Mouse (Mus musculus) MEL (cell line): Measurements from ENCODE around the gene 5730596B20Rik. TPM values are rescaled to one million over a fixed set of nuclear protein-coding genes. Genes with fewer than 3 reads are reported as not detected.

Experiments
- DNase-seq: peaks from one replicate; pipeline ENCODE4 v3.0.0; 2011; ENCODE audit warnings: low read depth, low spot score
- H3K27ac ChIP-seq: 2 replicates; pipeline ENCODE4 v1.5.1; 2012; ENCODE audit warnings: low read depth, mild to moderate bottlenecking, control low read depth, low read length, moderate library complexity; ENCODE audit not compliant: control insufficient read depth
- H3K27me3 ChIP-seq, 2 experiments: fragments of 150-350 bp in 1 of 2; sonication (generic) in 1 of 2; 2 replicates each; pipeline ENCODE4 v1.6.1; 2012; ENCODE audit warnings: low read length in 2 of 2, mild to moderate bottlenecking in 2 of 2, improper control_type of control experiment in 1 of 2, moderate library complexity in 1 of 2; ENCODE audit not compliant: insufficient read depth in 2 of 2, control insufficient read depth in 1 of 2
- H3K36me3 ChIP-seq, 2 experiments: 2 replicates each; pipeline ENCODE4 v1.6.1; 2012 to 2014; ENCODE audit warnings: low read length in 2 of 2, improper control_type of control experiment in 1 of 2, inconsistent platforms in 1 of 2, mild to moderate bottlenecking in 1 of 2; ENCODE audit not compliant: insufficient read depth in 2 of 2, control insufficient read depth in 1 of 2
- H3K4me1 ChIP-seq, 2 experiments: fragments of 150-350 bp in 1 of 2; sonication (generic) in 1 of 2; 2 replicates each; pipeline ENCODE4 v1.6.1; 2012; ENCODE audit warnings: low read length in 2 of 2, improper control_type of control experiment in 1 of 2, mild to moderate bottlenecking in 1 of 2; ENCODE audit not compliant: insufficient read depth in 2 of 2, control insufficient read depth in 1 of 2
- H3K4me3 ChIP-seq, 2 experiments: fragments of 150-350 bp in 1 of 2; sonication (generic) in 1 of 2; 2 replicates each; pipeline ENCODE4 v1.5.1; 2012; ENCODE audit warnings: low read depth in 2 of 2, low read length in 2 of 2, mild to moderate bottlenecking in 2 of 2, moderate library complexity in 2 of 2, control low read depth in 1 of 2, improper control_type of control experiment in 1 of 2; ENCODE audit not compliant: control insufficient read depth in 1 of 2, insufficient read depth in 1 of 2
- H3K79me2 ChIP-seq: 2 replicates; pipeline ENCODE4 v1.6.1; 2012; ENCODE audit warnings: mild to moderate bottlenecking, low read length, moderate library complexity; ENCODE audit not compliant: control insufficient read depth, poor library complexity, insufficient read depth
- H3K9ac ChIP-seq: 2 replicates; pipeline ENCODE4 v1.6.1; 2012; ENCODE audit warnings: low read depth, mild to moderate bottlenecking, control low read depth, low read length, moderate library complexity; ENCODE audit not compliant: control insufficient read depth, poor library complexity, severe bottlenecking
- H3K9me3 ChIP-seq: fragments of 150-350 bp; sonication (generic); replicated peaks from 2 replicates; pipeline ENCODE4 v1.6.1; 2012; ENCODE audit warnings: mild to moderate bottlenecking, low read length, improper control_type of control experiment, moderate library complexity; ENCODE audit not compliant: insufficient read depth
- CHD1 ChIP-seq: IDR thresholded peaks from 2 replicates; pipeline ENCODE4 v1.6.1; 2012; ENCODE audit warnings: low read depth, mild to moderate bottlenecking, inconsistent platforms, low read length, improper control_type of control experiment
- E2F4 ChIP-seq: IDR thresholded peaks from 2 replicates; pipeline ENCODE4 v1.6.1; 2011; ENCODE audit warnings: low read depth, low read length, improper control_type of control experiment, borderline replicate concordance
- ELF1 ChIP-seq: IDR thresholded peaks from 2 replicates; pipeline ENCODE4 v1.6.1; 2014; ENCODE audit warnings: low read depth, mild to moderate bottlenecking, inconsistent platforms, low read length, improper control_type of control experiment, moderate library complexity
- EP300 ChIP-seq, 2 experiments: IDR thresholded peaks; 2 replicates each; pipeline ENCODE4 v1.6.1; 2011; ENCODE audit warnings: improper control_type of control experiment in 2 of 2, low read length in 2 of 2, low read depth in 1 of 2, mild to moderate bottlenecking in 1 of 2
- ETS1 ChIP-seq: IDR thresholded peaks from 2 replicates; pipeline ENCODE4 v1.6.1; 2012; ENCODE audit warnings: low read depth, mild to moderate bottlenecking, inconsistent platforms, low read length, improper control_type of control experiment, moderate library complexity
- JUND ChIP-seq: IDR thresholded peaks from 2 replicates; pipeline ENCODE4 v1.6.1; 2011; ENCODE audit warnings: low read depth, mild to moderate bottlenecking, improper control_type of control experiment, low read length
- MAFK ChIP-seq: IDR thresholded peaks from 2 replicates; pipeline ENCODE4 v1.6.1; 2011; ENCODE audit warnings: low read depth, mild to moderate bottlenecking, low read length, improper control_type of control experiment, borderline replicate concordance
- MYB ChIP-seq: IDR thresholded peaks from 2 replicates; pipeline ENCODE4 v1.6.1; 2011; ENCODE audit warnings: mild to moderate bottlenecking, low read depth, low read length, improper control_type of control experiment
- POLR2A ChIP-seq, 2 experiments: IDR thresholded peaks; 2 replicates each; pipeline ENCODE4 v1.6.1; 2011 to 2012; ENCODE audit warnings: low read length in 2 of 2, mild to moderate bottlenecking in 2 of 2, control low read depth in 1 of 2, improper control_type of control experiment in 1 of 2, low read depth in 1 of 2, moderate library complexity in 1 of 2; ENCODE audit not compliant: control insufficient read depth in 1 of 2, insufficient read depth in 1 of 2, poor library complexity in 1 of 2
- RCOR1 ChIP-seq: IDR thresholded peaks from 2 replicates; pipeline ENCODE4 v1.6.1; 2012; ENCODE audit warnings: low read depth, mild to moderate bottlenecking, inconsistent platforms, low read length, improper control_type of control experiment
- TBP ChIP-seq: IDR thresholded peaks from 2 replicates; pipeline ENCODE4 v1.8.0; 2011; ENCODE audit warnings: low read depth, low read length, improper control_type of control experiment
- USF2 ChIP-seq, 2 experiments: IDR thresholded peaks; 2 replicates each; pipeline ENCODE4 v1.6.1; 2011 to 2012; ENCODE audit warnings: improper control_type of control experiment in 2 of 2, low read length in 2 of 2, borderline replicate concordance in 1 of 2, inconsistent platforms in 1 of 2, low read depth in 1 of 2, mild to moderate bottlenecking in 1 of 2; ENCODE audit not compliant: insufficient read depth in 1 of 2
- ZMIZ1 ChIP-seq: IDR thresholded peaks from 2 replicates; pipeline ENCODE4 v1.6.1; 2012; ENCODE audit warnings: low read depth, mild to moderate bottlenecking, inconsistent platforms, low read length, improper control_type of control experiment, moderate library complexity
- polyA plus RNA-seq, 2 experiments: library from polyadenylated mRNA; stranded (reverse) in 1 of 2; unstranded in 1 of 2; fragments of >175 nt in 1 of 2; fragments of >200 nt in 1 of 2; gene quantifications; 2 replicates each; pipeline versions ENCODE4 v1.2.1 to v1.2.4; 2012; ENCODE audit warnings: low replicate concordance in 2 of 2, low read depth in 1 of 2; ENCODE audit not compliant: insufficient read length in 2 of 2, insufficient read depth in 1 of 2, missing spikeins in 1 of 2
- total RNA-seq: library from RNA; depleted of rRNA; stranded (reverse); fragments of 300-350 nt; gene quantifications from 2 replicates; pipeline ENCODE4 v1.2.3, GENCODE M21; 2012

5730596B20Rik gene
- total and polyA plus RNA-seq, 3 experiments: not detected

DNA sequence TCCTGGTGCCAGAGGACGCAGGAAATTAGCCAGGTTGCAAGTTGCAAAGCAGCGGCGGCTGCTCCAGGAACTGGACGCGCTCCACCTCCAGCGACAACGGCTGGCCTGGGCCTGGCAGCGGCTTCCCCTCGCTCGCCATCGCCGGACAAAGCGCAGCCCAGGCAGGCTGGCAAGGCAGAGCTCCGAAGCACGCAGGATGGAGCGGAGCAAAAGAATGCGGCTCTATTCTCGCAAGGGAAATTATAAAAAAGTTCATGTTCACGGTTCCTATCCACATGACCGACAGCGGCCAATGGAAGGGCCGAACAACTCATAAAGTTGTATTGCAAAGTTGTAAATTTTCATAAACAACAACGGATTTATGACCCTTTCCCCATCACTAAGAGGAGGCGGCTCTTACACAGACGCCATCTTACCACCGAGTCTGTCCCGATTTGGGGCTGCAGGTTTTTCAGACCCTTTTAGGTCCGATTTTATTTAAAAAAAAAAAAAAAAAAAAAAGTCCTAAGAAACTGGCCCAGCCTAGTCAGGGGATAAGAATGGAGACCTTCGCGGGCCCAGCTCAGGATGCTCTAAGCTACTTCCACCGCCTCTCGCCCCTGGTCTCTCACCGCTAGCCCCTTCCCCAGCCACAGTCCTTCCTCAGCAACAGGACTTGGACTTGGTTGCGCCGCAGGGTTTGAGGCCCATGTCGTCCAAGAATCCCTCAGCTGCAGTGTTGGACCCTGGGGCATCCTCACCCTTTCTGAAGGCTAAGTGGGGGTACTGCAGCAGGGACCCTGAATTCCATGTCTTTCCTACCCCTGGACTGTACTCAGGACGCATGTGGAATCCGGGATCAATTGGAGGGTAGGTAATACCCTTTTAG, 36.1 kb downstream of the 5730596B20Rik start, which contains the start of the genes Hoxa3 and Gm28308:
TSS of gene Hoxa3 (minus strand) at position 218 of the 868 bp plus-strand sequence.
TSS of gene Gm28308 (minus strand) at position 221 of the 868 bp plus-strand sequence.
- DNase-seq: no peak
- Histone ChIP-seq H3K9ac (no peak within 1 kb of the TSS), H3K27ac (no peak within 1 kb of the TSS), H3K4me3 (no peak within 1 kb of the TSS), H3K9me3 (no peaks in the 10 kb centered on the region), H3K27me3 (no peaks in the 10 kb centered on the region), H3K36me3 (no peaks in the 10 kb centered on the region), H3K4me1 (no peaks in the 10 kb centered on the region), H3K79me2 (no peaks in the 10 kb centered on the region)
- TF ChIP-seq ETS1: no peak
- TF ChIP-seq MAFK: no peak
- no peak for TF ChIP-seq ELF1
- TF ChIP-seq USF2 (IDR thresholded peaks at IDR 0.05; ENCODE audit: borderline replicate concordance in 1 of 2, insufficient read depth in 1 of 2, low read depth in 1 of 2, low read length in 2 of 2): no peak

DNA sequence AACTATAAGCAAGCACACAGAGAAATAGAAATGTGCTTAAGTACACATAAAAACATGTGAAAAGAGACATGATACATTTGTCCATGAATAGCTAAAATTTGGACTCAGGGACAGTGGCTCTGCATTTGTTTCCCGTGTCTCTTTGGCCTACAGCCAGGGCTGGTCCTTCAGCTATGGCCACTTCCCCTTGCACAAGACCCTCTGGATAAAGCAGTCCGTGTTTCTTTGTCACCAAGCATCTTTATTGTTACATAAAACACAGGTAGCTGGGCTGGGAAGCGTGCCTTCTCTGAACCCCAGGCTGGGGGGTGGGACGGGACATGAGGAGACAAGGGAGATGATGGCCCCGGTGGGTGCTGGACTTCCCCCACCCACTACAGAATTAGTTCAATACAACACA, 37.0 kb downstream of the 5730596B20Rik start:
- H3K4me1 ChIP-seq: no peaks in the 10 kb centered on the region
- no peaks in the 10 kb centered on the region for H3K9me3 ChIP-seq
- DNase-seq: no peak
- no peaks in the 10 kb centered on the region for H3K36me3 ChIP-seq
- H3K27ac ChIP-seq: no peak overlapping the region
- no peak overlapping the region for H3K9ac ChIP-seq
- no peak overlapping the region for H3K4me3 ChIP-seq
- no peak for TF ChIP-seq EP300 (IDR thresholded peaks at IDR 0.05; ENCODE audit: low read depth in 1 of 2, low read length in 2 of 2)
- TF ChIP-seq RCOR1: no peak
- TF ChIP-seq E2F4: no peak
- TF ChIP-seq TBP: no peak
- no peak for TF ChIP-seq ETS1
- H3K27me3 ChIP-seq: no peaks in the 10 kb centered on the region
- H3K79me2 ChIP-seq: no peaks in the 10 kb centered on the region

DNA sequence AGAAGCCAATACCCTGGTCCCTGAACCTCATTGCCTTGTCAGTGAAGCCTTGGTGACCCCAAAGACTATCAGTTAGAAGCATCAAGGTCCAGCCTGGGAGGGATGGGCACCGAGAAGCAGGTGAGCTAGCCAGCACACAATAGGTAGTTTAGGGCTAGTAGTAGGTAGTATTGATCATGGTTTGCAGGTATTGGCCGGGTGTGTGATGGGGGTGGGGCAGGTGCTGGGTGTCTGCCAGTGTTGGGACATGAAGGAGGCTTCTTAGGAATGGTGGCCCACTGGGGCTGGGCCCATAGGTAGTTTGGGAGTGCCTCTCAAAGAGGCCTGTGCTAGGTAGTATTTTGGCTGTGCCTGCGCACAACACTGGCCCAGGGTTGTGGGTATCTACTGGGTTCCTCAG, 37.8 kb downstream of the 5730596B20Rik start:
- no peak for DNase-seq
- no peaks in the 10 kb centered on the region for H3K79me2 ChIP-seq
- no peak overlapping the region for H3K9ac ChIP-seq
- no peaks in the 10 kb centered on the region for H3K4me1 ChIP-seq
- TF ChIP-seq ELF1 (no peak), JUND (no peak), ZMIZ1 (no peak), POLR2A (IDR thresholded peaks at IDR 0.05; ENCODE audit: control insufficient read depth in 1 of 2, insufficient read depth in 1 of 2, low read depth in 1 of 2, low read length in 2 of 2, poor library complexity in 1 of 2) (no peak), MYB (no peak), TBP (no peak), CHD1 (no peak)
- H3K27me3 ChIP-seq: no peaks in the 10 kb centered on the region
- H3K27ac ChIP-seq: no peak overlapping the region
- H3K36me3 ChIP-seq: no peaks in the 10 kb centered on the region
- H3K4me3 ChIP-seq: no peak overlapping the region
- no peaks in the 10 kb centered on the region for H3K9me3 ChIP-seq
